Mouse (Mus musculus) liver, adult 2 months (tissue): ENCODE results near the gene H2-Eb2. TPM values are rescaled to one million over a fixed set of nuclear protein-coding genes. Genes with fewer than 3 reads are reported as not detected.
A peak's percentile ranks its signal among the peaks of the same experiment; 100 is the strongest.

Experiments used
- DNase-seq: peaks from one replicate; pipeline ENCODE4 v3.0.0-alpha.2; 2011; ENCODE audit warnings: low read depth, low spot score; ENCODE audit errors: extremely low read depth
- H3K27ac ChIP-seq: fragments of 200-500 bp; replicated peaks from 2 replicates; pipeline ENCODE4 v1.5.1; 2012; ENCODE audit warnings: low read depth, mild to moderate bottlenecking, control low read depth, inconsistent platforms, low read length; ENCODE audit not compliant: insufficient read depth
- H3K27me3 ChIP-seq: fragments of 200-500 bp; 2 replicates; pipeline ENCODE4 v1.6.1; 2012; ENCODE audit warnings: mild to moderate bottlenecking, moderate library complexity, low read length, inconsistent platforms; ENCODE audit not compliant: control insufficient read depth, insufficient read depth
- H3K36me3 ChIP-seq: fragments of 200-500 bp; 2 replicates; pipeline ENCODE4 v1.6.1; 2012; ENCODE audit warnings: low read length, inconsistent platforms; ENCODE audit not compliant: control insufficient read depth, insufficient read depth
- H3K4me1 ChIP-seq: fragments of 200-500 bp; 2 replicates; pipeline ENCODE4 v1.6.1; 2011; ENCODE audit warnings: low read length; ENCODE audit not compliant: control insufficient read depth, insufficient read depth
- H3K4me3 ChIP-seq: fragments of 200-500 bp; 2 replicates; pipeline ENCODE4 v1.5.1; 2011; ENCODE audit warnings: low read depth, mild to moderate bottlenecking, control low read depth, low read length, moderate library complexity; ENCODE audit not compliant: insufficient read depth
- H3K79me2 ChIP-seq: fragments of 200-500 bp; 2 replicates; pipeline ENCODE4 v1.6.1; 2012; ENCODE audit warnings: inconsistent platforms, mild to moderate bottlenecking, low read length, moderate library complexity; ENCODE audit not compliant: control insufficient read depth, insufficient read depth
- H3K9ac ChIP-seq: fragments of 200-500 bp; 2 replicates; pipeline ENCODE4 v1.6.1; 2012; ENCODE audit warnings: low read depth, mild to moderate bottlenecking, control low read depth, inconsistent platforms, low read length
- CTCF ChIP-seq: fragments of 200-500 bp; IDR thresholded peaks from 2 replicates; pipeline ENCODE4 v1.5.1; 2011; ENCODE audit warnings: low read depth, low read length, control low read depth
- POLR2A ChIP-seq: fragments of 200-500 bp; IDR thresholded peaks from 2 replicates; pipeline ENCODE4 v1.6.1; 2011; ENCODE audit warnings: low read length, control low read depth; ENCODE audit not compliant: insufficient read depth; ENCODE audit errors: extremely low read depth
- WGBS: fragments of 180-500 bp; shearing (Covaris S2); methylation state at CpG from one replicate; pipeline ENCODE4 v1.1.7; 2018; 5-methylcytosine and 5-hydroxymethylcytosine counted together
- polyA plus RNA-seq: library from polyadenylated mRNA; depleted of rRNA; stranded (reverse); fragments of >200 nt; gene quantifications from 2 replicates; pipeline ENCODE4 v1.2.3, GENCODE M21; 2012
- total RNA-seq: library from RNA; depleted of rRNA; stranded (reverse); fragments of >200 nt; gene quantifications from 2 replicates; pipeline ENCODE4 v1.2.3, GENCODE M21; 2014

The H2-Eb2 gene
- total and polyA plus RNA-seq, 2 experiments, result 0.09 to 0.16 TPM

DNA sequence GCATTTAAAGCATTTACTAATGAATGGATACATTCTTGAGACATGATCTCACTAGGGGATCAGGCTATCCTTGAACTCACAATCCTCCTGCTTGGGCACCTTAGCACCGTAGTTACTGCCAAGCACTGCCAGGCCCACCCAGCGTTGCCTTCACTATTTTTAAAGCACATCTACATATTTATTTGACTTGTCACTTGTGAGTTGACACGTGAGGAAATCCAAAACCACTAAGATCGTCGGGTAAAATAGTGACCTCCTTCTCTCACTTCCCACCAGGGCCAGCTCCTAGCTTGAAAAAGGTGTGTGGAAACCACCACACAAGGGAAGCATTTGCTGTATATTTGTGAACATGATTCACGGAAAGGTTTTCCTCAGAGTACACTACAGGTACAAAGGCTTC lies 38.5 kb upstream of the H2-Eb2 start:
- H3K4me1 ChIP-seq, result no peaks in the 10 kb centered on the region
- no peaks in the 10 kb centered on the region for H3K36me3 ChIP-seq
- WGBS, result 61% methylated on average over 6 of the region's 6 CpGs
- no peaks in the 10 kb centered on the region for H3K79me2 ChIP-seq
- no peak for DNase-seq
- H3K27ac ChIP-seq, result no peak overlapping the region
- TF ChIP-seq POLR2A (no peak), CTCF (no peak)
- H3K27me3 ChIP-seq, result no peaks in the 10 kb centered on the region
- H3K9ac ChIP-seq, result no peak overlapping the region
- no peak overlapping the region for H3K4me3 ChIP-seq

DNA sequence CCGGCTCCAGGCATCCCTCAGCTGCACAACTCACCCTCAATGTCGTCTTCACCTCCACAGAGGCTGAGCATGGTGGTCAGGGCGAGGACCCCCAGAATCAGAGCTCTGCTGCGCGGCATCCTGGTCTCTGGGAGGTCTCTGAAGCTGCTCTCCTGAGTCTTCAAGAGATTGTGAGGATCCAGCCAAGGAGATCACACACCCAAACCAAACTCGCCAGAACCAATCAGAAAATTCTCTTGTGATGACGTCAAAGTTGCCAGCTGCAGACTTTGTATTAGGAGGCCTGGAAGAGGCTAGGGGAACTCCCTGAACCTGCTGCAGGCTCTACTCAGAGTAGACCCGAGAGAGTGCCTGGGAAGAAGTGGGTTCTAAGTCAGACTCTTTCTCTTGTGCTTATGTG lies 37.8 kb upstream of the H2-Eb2 start, which contains the start of gene H2-Aa:
Gene H2-Aa (minus strand): TSS at position 176 of the 400 bp plus-strand sequence.
- 24% methylated on average over 8 of the region's 8 CpGs for WGBS
- Histone ChIP-seq H3K36me3 (no peaks in the 10 kb centered on the region), H3K27ac (no peak within 1 kb of the TSS), H3K4me3 (peak within 1 kb of the TSS; percentile 25), H3K27me3 (no peaks in the 10 kb centered on the region), H3K4me1 (no peaks in the 10 kb centered on the region), H3K79me2 (no peaks in the 10 kb centered on the region), H3K9ac (no peak within 1 kb of the TSS)
- no peak for TF ChIP-seq POLR2A
- TF ChIP-seq CTCF, result no peak
- peak; percentile 67 for DNase-seq

DNA sequence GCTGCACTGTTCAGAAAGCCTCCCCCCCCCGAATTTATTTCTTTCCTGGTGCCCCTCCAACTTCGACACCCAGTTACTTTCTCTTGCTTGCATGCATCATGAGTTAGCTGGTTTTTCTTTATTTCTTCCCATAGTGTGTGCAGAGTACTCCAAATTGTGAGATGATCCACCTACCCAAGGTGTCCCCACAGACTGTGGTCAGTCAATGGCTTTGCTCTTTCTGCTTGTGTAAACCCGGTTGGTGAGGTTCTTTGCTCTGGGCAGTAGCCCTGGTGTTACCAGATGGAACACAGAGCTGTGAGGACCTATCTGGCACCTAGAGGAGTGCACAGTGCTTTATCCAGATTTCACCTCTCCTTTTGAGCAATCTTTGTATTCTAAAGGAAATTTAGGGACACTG lies 37.3 kb upstream of the H2-Eb2 start:
- Histone ChIP-seq H3K27me3 (no peaks in the 10 kb centered on the region), H3K27ac (no peak overlapping the region), H3K9ac (no peak overlapping the region), H3K4me1 (no peaks in the 10 kb centered on the region), H3K79me2 (no peaks in the 10 kb centered on the region), H3K36me3 (no peaks in the 10 kb centered on the region), H3K4me3 (no peak overlapping the region)
- no peak for DNase-seq
- WGBS, result 55% methylated on average over 3 of the region's 3 CpGs
- TF ChIP-seq POLR2A, result no peak
- no peak for TF ChIP-seq CTCF

DNA sequence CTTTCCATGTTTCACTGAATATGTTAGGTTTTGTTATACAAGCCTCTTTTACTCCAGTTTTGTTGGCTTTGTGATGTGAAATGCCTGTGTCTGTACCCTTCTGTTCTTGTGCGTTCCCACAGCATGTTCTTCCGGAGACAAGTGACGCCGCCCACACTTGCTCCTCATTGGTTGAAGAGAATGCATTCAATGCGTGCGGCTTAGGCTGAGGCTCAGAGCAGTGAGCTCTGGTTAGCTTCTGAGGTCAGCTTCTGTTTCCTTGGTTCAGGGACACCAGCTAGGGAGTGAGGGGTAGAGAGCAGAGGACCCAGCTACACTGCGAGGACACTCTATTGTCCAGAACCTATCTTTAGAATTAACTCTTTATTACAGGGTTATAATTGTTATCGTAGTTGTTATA lies 33.9 kb upstream of the H2-Eb2 start:
- Histone ChIP-seq H3K79me2 (no peaks in the 10 kb centered on the region), H3K9ac (no peak overlapping the region), H3K27me3 (no peaks in the 10 kb centered on the region), H3K4me3 (no peak overlapping the region), H3K27ac (no peak overlapping the region), H3K4me1 (no peaks in the 10 kb centered on the region), H3K36me3 (no peaks in the 10 kb centered on the region)
- TF ChIP-seq CTCF (no peak), POLR2A (no peak)
- 18% methylated on average over 8 of the region's 8 CpGs for WGBS
- DNase-seq, result peak; percentile 50

DNA sequence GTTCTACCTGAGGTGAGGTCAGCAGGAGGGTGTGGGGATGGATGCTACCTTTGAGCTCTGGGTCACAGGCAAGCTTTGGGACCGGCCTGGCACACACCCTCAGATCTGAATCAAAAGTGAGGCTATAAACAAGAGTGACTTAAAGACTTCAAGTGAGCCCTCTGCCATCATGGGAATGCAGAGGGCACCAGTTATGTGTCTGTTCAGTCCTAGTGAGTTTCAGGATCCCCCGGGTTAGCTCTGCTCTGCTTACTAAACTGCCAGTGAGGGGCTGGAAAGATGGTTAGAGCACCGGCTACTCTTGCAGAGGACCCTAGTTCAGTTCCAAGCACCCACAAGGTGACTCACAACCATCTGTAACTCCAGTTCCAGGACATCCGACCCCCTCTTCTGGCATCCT lies 32.9 kb upstream of the H2-Eb2 start:
- no peak overlapping the region for H3K4me3 ChIP-seq
- no peak for DNase-seq

DNA sequence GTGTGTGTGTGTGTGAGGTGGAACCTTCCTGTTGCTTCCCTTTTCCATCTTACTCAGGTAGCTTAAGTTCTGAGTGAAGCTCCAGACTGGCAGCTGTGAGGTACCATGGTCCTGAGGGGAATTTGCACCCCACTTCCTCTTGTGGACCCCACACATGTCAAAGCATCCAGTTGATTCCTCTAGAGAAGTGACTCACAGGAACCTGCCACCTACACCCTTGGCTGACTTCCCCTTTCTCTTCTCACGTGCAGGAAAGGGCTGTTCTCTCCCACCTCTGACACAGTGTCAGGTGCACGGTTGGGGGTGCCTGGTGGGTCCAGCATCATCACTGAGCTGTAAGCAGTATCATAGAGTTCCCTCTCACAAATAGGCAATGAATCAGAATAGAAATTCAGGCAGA lies 31.9 kb upstream of the H2-Eb2 start:
- H3K79me2 ChIP-seq, result no peaks in the 10 kb centered on the region
- no peak overlapping the region for H3K9ac ChIP-seq
- WGBS, result 41% methylated on average over 2 of the region's 2 CpGs
- no peak overlapping the region for H3K4me3 ChIP-seq
- H3K27ac ChIP-seq, result no peak overlapping the region
- no peaks in the 10 kb centered on the region for H3K36me3 ChIP-seq
- TF ChIP-seq CTCF (no peak), POLR2A (no peak)
- H3K4me1 ChIP-seq, result no peaks in the 10 kb centered on the region
- no peak for DNase-seq
- no peaks in the 10 kb centered on the region for H3K27me3 ChIP-seq

More for the DNA sequence above, 32.9 kb upstream of the H2-Eb2 start:
- H3K27ac ChIP-seq, result no peak overlapping the region
- no peaks in the 10 kb centered on the region for H3K36me3 ChIP-seq
- no peaks in the 10 kb centered on the region for H3K79me2 ChIP-seq
- no peak overlapping the region for H3K9ac ChIP-seq
- no peak for TF ChIP-seq POLR2A
- TF ChIP-seq CTCF, result no peak
- no peaks in the 10 kb centered on the region for H3K4me1 ChIP-seq
- no peaks in the 10 kb centered on the region for H3K27me3 ChIP-seq
- WGBS, result 89% methylated on average over 4 of the region's 4 CpGs
